Mouse (Mus musculus) naive thymus-derived CD4-positive, alpha-beta T cell, adult 5 months (primary cell): ENCODE data around the gene Vmn1r79. TPM values are rescaled to one million over a fixed set of nuclear protein-coding genes. Genes with fewer than 3 reads are reported as not detected.

Source experiments
- polyA plus RNA-seq: library from polyadenylated mRNA; unstranded; fragments of 100-300 nt; shearing (Covaris generic); gene quantifications from one replicate; pipeline ENCODE4 v1.2.1, GENCODE M21; 2017

Gene Vmn1r79
- polyA plus RNA-seq: not detected

DNA sequence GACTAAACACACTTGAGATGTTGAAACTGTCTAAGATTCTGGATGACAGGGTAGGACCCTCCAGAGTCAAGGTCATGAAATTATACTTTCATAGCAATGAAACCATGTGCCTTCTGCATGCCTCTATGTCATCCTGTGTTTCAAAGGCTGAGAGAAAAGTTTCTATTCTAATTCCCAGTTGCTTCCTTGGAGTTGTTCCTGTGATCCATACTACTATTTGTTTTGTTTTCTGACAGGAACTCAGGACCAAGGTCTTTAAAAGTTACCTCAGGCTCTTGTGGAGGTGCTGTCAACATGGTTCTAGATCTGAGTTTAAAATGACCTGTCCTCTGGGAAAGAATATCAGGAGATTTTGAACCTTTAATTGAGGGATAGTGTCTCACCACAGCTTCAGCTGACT lies at the start of gene Vmn1r79:
Gene Vmn1r79, plus strand, starts transcription at position 301 of the 400 bp plus-strand sequence.

DNA sequence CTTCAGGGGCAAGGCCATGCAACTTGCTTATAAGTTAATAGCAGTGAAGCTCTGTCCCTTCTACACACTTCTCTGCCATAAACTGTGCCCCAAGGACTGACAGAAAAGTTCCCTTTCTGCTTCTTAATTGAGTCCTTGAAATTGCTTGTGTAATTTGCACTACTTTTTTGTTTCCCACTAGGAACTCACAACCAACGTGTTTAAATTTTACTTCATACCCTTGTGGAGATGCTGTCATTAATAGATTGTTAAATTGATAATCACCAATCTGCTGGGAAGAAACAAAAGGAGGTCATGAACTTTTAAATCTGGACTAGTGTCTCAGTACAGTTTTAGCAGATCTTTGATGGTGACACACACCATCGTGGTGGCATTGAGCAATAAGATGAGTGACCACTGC lies 21.1 kb upstream of the Vmn1r79 start, which contains the start of gene Vmn1r78:
Gene Vmn1r78, plus strand, starts transcription at position 301 of the 400 bp plus-strand sequence.

DNA sequence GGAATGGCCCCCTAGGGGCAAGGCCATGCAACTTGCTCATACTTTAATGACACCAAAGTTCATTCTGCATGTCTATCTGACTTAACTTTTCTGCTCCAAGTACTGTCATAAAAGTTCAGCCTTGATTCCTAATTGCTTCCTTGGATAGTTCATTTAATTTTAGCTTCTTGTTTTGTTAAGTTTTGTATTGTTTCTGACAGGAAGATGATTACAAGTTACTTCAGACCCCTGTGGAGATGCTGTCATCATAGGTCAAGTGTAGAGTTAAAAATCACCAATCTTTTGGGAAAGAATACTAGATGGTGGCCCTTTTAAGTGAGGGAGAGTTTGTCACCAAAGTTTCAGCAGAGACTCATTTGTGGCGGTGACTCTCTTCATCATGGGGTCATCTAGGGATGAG lies 17.9 kb downstream of the Vmn1r79 start, which contains the start of gene Vmn1r80:
Gene Vmn1r80, plus strand, starts transcription at position 301 of the 400 bp plus-strand sequence.

Other genes starting within 250 kb of the Vmn1r79 start
- 0.05 TPM for gene Vmn1r76, start 233.1 kb upstream of the Vmn1r79 start, polyA plus RNA-seq
- 0.05 TPM for gene Vmn1r77, start 134.5 kb upstream of the Vmn1r79 start, polyA plus RNA-seq
- gene Vmn1r78, start 21.0 kb upstream of the Vmn1r79 start, polyA plus RNA-seq: 0.37 TPM
- gene Vmn1r80, start 18.0 kb downstream of the Vmn1r79 start, polyA plus RNA-seq: 0.05 TPM
- gene Vmn1r81, start 97.0 kb downstream of the Vmn1r79 start, polyA plus RNA-seq: 0.14 TPM
- not detected for gene Vmn1r82, start 129.2 kb downstream of the Vmn1r79 start, polyA plus RNA-seq
- not detected for gene Vmn1r83, start 158.2 kb downstream of the Vmn1r79 start, polyA plus RNA-seq
- gene Vmn1r84, start 198.0 kb downstream of the Vmn1r79 start, polyA plus RNA-seq: not detected